Mouse (Mus musculus) lung, adult 2 months (tissue): ENCODE data around the gene Rem2. TPM values are rescaled to one million over a fixed set of nuclear protein-coding genes. Genes with fewer than 3 reads are reported as not detected.

Experiments used
- DNase-seq: peaks from one replicate; pipeline ENCODE4 v3.0.0; 2022
- H3K4me1 ChIP-seq: fragments of 200-500 bp; 2 replicates; pipeline ENCODE4 v1.6.1; 2011; ENCODE audit warnings: low read length; ENCODE audit not compliant: control insufficient read depth, insufficient read depth
- H3K4me3 ChIP-seq: fragments of 200-500 bp; replicated peaks from 2 replicates; pipeline ENCODE3; 2011; ENCODE audit warnings: low read depth, mild to moderate bottlenecking, control low read depth, low read length; ENCODE audit errors: extremely low read depth
- CTCF ChIP-seq: fragments of 200-500 bp; IDR thresholded peaks from 2 replicates; pipeline ENCODE4 v1.5.1; 2011; ENCODE audit warnings: mild to moderate bottlenecking, low read length, control low read depth; ENCODE audit not compliant: insufficient read depth
- POLR2A ChIP-seq: fragments of 200-500 bp; IDR thresholded peaks from 2 replicates; pipeline ENCODE4 v1.6.1; 2011; ENCODE audit warnings: low read depth, mild to moderate bottlenecking, control low read depth, low read length, borderline replicate concordance; ENCODE audit errors: extremely low read depth
- whole genome bisulfite sequencing: fragments of 180-500 bp; shearing (Covaris S2); methylation state at CpG from one replicate; pipeline ENCODE4 v1.1.7; 2018; 5-methylcytosine and 5-hydroxymethylcytosine counted together
- polyA plus RNA-seq: library from polyadenylated mRNA; depleted of rRNA; stranded (reverse); fragments of >200 nt; gene quantifications from 2 replicates; pipeline ENCODE4 v1.2.3, GENCODE M21; 2012

The Rem2 gene
- polyA plus RNA-seq, 1 experiment: 3.0 TPM

DNA sequence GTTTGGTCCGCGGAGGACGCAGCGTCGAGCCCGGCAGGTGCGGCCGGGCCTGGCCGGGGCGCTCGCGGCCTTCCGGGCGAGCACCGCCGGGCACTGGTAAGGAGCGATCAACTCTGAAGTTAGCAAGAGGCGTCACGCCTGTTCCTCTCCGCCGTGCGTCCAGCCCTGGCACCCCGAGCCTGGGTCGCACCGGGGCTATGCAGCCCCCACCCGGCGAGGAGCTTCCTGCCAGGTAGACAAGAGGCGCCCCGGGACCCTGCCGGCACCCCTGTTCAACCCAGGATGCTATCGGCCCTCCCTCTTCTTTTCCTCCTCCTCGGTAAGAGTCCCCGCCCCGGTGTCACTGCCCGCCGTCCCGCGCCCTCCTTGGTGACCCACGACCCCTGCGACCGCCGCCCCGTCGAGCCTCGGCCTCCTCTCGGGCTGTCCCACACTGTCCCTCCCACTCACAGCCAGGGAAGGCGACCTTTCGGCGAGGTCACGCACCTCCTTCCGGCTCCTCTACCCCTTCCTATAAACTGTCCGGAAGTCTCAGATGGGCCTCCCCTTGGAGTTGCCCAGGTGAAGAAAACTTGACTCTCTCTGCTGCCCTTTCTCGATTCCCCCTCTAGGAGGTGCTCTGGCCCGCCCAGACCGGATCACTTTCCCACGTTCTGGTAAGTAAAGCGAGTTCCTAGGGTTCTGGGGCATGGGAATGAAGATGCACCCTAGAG lies 11.5 kb upstream of the Rem2 start:
- under 1% methylated on average over 53 of the region's 57 CpGs for WGBS
- DNase-seq: peak; percentile 78
- peak overlapping the region; percentile 90 for H3K4me3 ChIP-seq
- peaks cover 4% of the 10 kb centered on the region for H3K4me1 ChIP-seq
- TF ChIP-seq POLR2A: peak; percentile 58; the same call in 1 of the 2 replicates
- TF ChIP-seq CTCF: peak; percentile 59

DNA sequence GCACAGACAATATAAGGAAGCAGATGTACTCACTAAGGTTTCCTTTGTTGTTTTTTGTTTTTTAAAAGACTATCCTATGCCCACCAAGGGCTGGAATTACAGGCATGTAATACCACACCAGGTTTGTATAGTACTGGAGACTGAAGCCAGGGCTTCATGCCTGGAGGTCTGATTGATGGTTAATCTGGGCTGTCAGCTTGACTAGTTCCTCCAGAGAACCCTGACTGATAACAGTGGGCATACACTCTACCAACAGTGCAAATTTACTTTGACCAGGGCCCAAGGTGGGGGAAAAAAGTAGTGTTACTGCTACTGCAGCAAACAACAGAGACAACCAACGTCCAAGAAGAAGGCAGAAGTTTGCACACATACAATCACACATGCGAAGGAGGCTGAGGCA lies 4.4 kb upstream of the Rem2 start:
- Histone ChIP-seq H3K4me1 (0 out of 2 replicates have a peak, but pooled peaks cover 2% of the 10 kb centered on the region), H3K4me3 (no peak overlapping the region)
- WGBS: 77% methylated on average over 2 of the region's 2 CpGs
- DNase-seq: no peak
- no peak for TF ChIP-seq CTCF
- 0 out of 2 replicates have a peak, but pooled peaks have one; percentile 7 for TF ChIP-seq POLR2A

DNA sequence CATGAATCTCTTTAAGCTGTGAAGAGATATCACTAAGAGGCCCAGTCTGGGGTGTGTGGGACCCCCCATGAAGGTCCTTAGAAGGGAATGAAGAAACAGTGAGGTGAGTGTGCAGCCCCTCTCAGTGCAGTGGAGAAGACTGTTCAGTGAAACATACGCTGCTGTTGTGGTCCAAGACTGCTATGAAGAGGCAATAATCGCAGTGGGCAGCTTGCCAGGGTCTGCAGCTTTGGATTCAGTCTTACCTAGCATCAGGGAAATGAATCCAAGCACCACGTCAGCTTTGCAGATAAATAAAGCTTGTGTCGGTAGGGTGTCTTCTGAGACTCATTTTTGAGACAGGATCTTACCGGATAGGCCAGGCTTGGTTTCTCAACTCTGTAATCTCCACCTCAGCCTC lies 3.2 kb upstream of the Rem2 start:
- DNase-seq: no peak
- TF ChIP-seq CTCF (no peak), POLR2A (no peak)
- Histone ChIP-seq H3K4me1 (0 out of 2 replicates have a peak, but pooled peaks cover 3% of the 10 kb centered on the region), H3K4me3 (no peak overlapping the region)
- WGBS: 61% methylated on average over 5 of the region's 5 CpGs

DNA sequence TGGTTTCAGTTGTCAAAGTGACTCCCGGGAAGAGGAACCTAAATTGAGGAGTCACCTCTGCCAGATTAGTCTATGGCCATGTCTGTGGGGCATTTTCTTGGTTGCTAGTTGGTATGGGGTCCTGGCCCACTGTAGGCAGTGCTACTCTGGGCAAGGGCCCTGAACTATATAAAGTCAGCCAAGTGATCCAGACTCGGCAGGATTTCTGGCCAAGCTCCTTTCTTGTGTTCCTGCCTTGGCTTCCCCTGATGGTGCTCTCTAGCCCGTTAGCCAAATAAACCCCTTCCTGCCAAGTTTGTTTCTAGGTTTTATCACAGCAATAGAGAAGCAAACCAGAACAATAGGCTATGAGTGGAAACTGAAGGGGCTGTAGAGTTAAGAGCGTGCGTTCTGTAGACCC lies 1.2 kb upstream of the Rem2 start:
- H3K4me1 ChIP-seq: 0 out of 2 replicates have a peak, but pooled peaks cover 3% of the 10 kb centered on the region
- TF ChIP-seq CTCF (no peak), POLR2A (no peak)
- WGBS: 59% methylated on average over 5 of the region's 5 CpGs
- H3K4me3 ChIP-seq: no peak overlapping the region
- DNase-seq: no peak

DNA sequence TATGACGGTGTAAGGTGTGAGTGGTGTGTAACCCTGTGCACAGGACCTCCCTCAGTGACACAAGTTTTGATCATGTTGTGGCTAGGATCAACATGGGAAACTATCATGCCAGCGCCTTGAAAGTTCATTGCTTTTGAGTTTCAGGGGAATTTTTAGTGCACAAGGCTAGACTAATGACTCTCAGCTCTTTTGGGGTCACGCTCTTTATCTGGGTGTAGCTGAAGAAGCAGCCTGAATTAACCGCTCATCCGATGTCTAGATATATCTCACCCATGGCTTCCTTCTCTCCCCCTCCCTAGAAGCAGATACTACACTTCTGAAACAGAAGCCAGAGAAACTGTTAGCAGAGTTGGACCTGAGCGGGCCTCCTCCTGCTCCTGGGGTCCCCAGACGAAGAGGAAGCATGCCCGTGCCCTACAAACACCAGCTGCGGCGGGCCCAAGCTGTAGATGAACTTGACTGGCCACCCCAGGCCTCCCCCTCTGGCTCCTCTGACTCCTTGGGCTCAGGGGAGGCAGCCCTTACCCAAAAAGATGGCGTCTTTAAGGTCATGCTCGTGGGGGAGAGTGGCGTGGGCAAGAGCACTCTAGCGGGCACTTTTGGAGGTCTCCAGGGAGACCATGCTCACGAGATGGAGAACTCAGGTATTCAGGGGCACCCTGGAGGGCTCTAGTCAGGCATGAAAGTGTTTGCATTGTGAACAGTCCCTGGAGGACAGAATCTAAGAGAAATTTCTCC lies 1.4 kb downstream of the Rem2 start:
- Histone ChIP-seq H3K4me3 (no peak overlapping the region), H3K4me1 (0 out of 2 replicates have a peak, but pooled peaks cover 3% of the 10 kb centered on the region)
- TF ChIP-seq POLR2A (no peak), CTCF (no peak)
- WGBS: 76% methylated on average over 15 of the region's 15 CpGs
- DNase-seq: no peak

DNA sequence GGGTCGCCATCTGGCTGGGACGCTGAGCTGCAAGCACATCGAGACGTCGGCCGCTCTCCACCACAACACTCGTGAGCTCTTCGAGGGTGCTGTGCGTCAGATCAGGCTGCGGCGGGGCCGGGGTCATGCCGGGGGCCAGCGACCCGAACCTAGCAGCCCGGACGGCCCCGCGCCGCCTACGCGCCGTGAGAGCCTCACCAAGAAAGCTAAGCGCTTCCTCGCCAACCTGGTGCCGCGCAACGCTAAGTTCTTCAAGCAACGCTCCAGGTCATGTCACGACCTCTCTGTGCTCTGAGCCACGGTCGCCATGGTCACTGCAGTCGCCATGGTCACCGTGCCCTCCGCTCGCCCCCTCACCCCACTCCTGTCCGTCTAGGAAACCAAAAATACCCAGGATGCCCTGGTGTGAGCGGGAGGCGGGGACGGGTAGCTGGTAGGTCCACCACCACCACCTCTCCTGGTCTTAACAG lies 3.6 kb downstream of the Rem2 start:
- 6% methylated on average over 40 of the region's 40 CpGs for WGBS
- DNase-seq: no peak
- Histone ChIP-seq H3K4me1 (0 out of 2 replicates have a peak, but pooled peaks cover 3% of the 10 kb centered on the region), H3K4me3 (peak overlapping the region; percentile 47)
- no peak for TF ChIP-seq POLR2A
- TF ChIP-seq CTCF: no peak

DNA sequence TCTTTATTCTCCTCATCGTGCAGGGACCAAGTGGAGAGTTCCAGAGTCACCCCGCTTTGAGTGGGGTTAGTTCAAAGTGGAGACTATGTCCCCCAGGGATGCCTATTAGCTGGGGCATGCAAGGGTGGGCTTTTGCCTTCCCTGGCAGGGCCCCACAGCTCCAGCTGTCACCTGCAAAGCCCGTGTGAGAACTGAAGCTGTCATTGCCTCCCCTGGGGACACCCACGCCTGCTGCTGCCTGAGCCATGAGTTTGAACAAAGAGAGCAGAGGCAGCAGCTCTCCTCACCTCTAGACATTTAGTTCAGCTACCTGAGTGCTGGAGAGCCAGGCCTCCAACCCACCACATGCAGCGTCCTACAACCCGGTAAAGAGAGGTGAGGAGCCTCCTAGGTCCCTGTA lies 4.8 kb downstream of the Rem2 start:
- no peak for DNase-seq
- no peak for TF ChIP-seq CTCF
- no peak for TF ChIP-seq POLR2A
- WGBS: 82% methylated on average over 6 of the region's 6 CpGs

DNA sequence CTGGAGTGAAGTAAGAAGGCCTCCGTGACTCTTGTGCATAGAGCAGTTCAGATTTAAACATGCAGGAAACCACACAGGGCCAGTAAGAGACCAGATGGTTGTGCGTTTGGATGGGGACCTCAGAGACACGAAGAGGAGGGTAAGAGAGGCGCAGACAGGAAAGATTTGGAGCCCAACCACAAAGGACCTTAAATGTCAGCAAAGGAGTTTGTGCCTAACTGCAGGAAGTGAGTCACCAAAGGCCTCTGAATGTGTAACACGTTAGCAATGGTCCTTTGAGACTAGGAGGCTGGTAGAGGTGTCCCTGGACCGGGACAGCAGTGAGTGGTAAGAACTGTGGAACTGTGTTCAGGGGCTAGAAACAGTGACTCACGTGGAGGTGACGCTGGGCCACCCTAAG lies 5.5 kb downstream of the Rem2 start:
- 64% methylated on average over 8 of the region's 8 CpGs for WGBS
- TF ChIP-seq CTCF (no peak), POLR2A (no peak)
- DNase-seq: no peak
- Histone ChIP-seq H3K4me1 (0 out of 2 replicates have a peak, but pooled peaks cover 2% of the 10 kb centered on the region), H3K4me3 (no peak overlapping the region)

More for the DNA sequence above, 4.8 kb downstream of the Rem2 start:
- 0 out of 2 replicates have a peak, but pooled peaks cover 3% of the 10 kb centered on the region for H3K4me1 ChIP-seq
- H3K4me3 ChIP-seq: no peak overlapping the region

DNA sequence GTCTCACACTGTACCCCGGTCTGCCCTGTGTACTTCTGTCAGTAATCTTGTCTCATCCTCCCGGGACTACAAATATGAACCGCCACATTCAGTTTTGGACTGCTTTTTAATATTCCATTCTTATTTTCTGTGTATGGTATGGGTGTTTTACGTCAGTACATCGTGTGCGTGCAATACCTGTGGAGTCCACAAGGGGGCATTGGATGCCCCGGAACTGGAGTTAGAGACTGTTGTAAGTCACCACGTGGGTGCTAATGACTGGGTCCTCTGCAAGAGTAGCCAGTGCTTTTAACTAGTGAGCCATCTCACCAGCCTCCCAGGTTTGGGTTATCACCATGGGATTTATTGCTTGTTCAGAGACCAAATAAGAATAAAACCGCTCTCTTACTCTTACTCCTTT lies 6.6 kb downstream of the Rem2 start:
- no peak overlapping the region for H3K4me3 ChIP-seq
- DNase-seq: no peak
- H3K4me1 ChIP-seq: no peaks in the 10 kb centered on the region
- peak; percentile 67 for TF ChIP-seq CTCF
- no peak for TF ChIP-seq POLR2A
- WGBS: 45% methylated on average over 9 of the region's 9 CpGs

DNA sequence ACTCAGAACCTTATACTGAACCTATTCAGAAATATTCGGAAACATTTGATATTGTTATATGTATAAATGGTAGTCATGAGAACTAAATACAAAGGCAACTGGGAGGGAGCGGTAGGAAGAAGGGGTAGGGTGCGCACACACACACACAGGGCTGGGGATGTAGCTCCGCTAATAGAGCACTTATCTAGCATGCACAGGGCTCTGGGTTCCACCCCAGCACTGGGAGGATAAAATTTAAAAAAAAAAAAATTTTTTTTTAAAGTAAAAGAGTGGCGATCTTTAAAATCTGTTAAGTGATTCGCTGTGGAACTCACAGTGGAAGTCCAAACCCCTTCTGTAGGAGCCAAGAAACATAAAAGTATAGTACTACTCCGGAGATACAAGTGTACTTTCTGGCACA lies 10.0 kb downstream of the Rem2 start:
- 92% methylated on average over 7 of the region's 7 CpGs for WGBS
- no peak for DNase-seq

More for the DNA sequence above, 10.0 kb downstream of the Rem2 start:
- Histone ChIP-seq H3K4me3 (no peak overlapping the region), H3K4me1 (no peaks in the 10 kb centered on the region)
- TF ChIP-seq CTCF (no peak), POLR2A (no peak)
